Mouse (Mus musculus): ENCODE measurements around the gene Igfn1. TPM values are rescaled to one million over a fixed set of nuclear protein-coding genes. Genes with fewer than 3 reads are reported as not detected.
A peak's percentile ranks its signal among the peaks of the same experiment; 100 is the strongest.

Gene Igfn1
- 1 to 10 TPM in 1 of 2 experiments, under 1 TPM in 1; 0.82 to 3.3 TPM for total RNA-seq (2021)
- long read RNA-seq, experiment 1, partial matches to known transcripts, result 1 of 2 reads
- long read RNA-seq, experiment 1, other reads (novel, unspliced or antisense), result 1 of 2 reads
- long read RNA-seq, experiment 2, result 0 reads

- no peak for DNase-seq
Measured at GRCm38 (mm10) chr1:136006292-136006748, at the start of gene Igfn1. Igfn1 (minus strand) TSS chr1:136006342.

- no peak for DNase-seq
Measured at GRCm38 (mm10) chr1:136055771-136056170, 49.6 kb upstream of the Igfn1 start.

GRCm38 (mm10) chr1:136052547-136052946 lies 46.4 kb upstream of the Igfn1 start, which contains the start of gene Cacna1s:
Cacna1s (plus strand) TSS chr1:136052750.
- no peak for DNase-seq

- peak; percentile 81 for DNase-seq
Measured at GRCm38 (mm10) chr1:136051465-136051864, 45.3 kb upstream of the Igfn1 start.

GRCm38 (mm10) chr1:136051013-136051315 lies 44.8 kb upstream of the Igfn1 start:
- DNase-seq, result peak; percentile 21

GRCm38 (mm10) chr1:136050312-136051012 lies 44.3 kb upstream of the Igfn1 start, which contains the start of gene Ascl5:
Ascl5 (plus strand) TSS chr1:136050804.
- DNase-seq, result peak; percentile 5

GRCm38 (mm10) chr1:136047894-136048293 lies 41.8 kb upstream of the Igfn1 start:
- DNase-seq, result no peak

- DNase-seq, result peak; percentile 33
Measured at GRCm38 (mm10) chr1:136047432-136047831, 41.3 kb upstream of the Igfn1 start.

GRCm38 (mm10) chr1:136045774-136046173 lies 39.6 kb upstream of the Igfn1 start:
- DNase-seq, result peak; percentile 64

- DNase-seq, result no peak
Measured at GRCm38 (mm10) chr1:136040874-136041273, 34.7 kb upstream of the Igfn1 start.

GRCm38 (mm10) chr1:136040452-136040851 lies 34.3 kb upstream of the Igfn1 start:
- no peak for DNase-seq

- no peak for DNase-seq
Measured at GRCm38 (mm10) chr1:136038746-136039538, 32.8 kb upstream of the Igfn1 start.

- DNase-seq, result no peak
Measured at GRCm38 (mm10) chr1:136032961-136033360, 26.8 kb upstream of the Igfn1 start.

- DNase-seq, result no peak
Measured at GRCm38 (mm10) chr1:136031697-136032096, 25.6 kb upstream of the Igfn1 start.

- DNase-seq, result no peak
Measured at GRCm38 (mm10) chr1:136030201-136030600, 24.1 kb upstream of the Igfn1 start.

- peak; percentile 32 for DNase-seq
Measured at GRCm38 (mm10) chr1:136018390-136019189, 12.4 kb upstream of the Igfn1 start.

GRCm38 (mm10) chr1:136017907-136018313 lies 11.8 kb upstream of the Igfn1 start:
- peak; percentile 94 for DNase-seq

GRCm38 (mm10) chr1:136017307-136017706 lies 11.2 kb upstream of the Igfn1 start:
- no peak for DNase-seq

GRCm38 (mm10) chr1:136014796-136015502 lies 8.8 kb upstream of the Igfn1 start:
- DNase-seq, result no peak

GRCm38 (mm10) chr1:136013513-136013912 lies 7.4 kb upstream of the Igfn1 start:
- DNase-seq, result no peak

- no peak for DNase-seq
Measured at GRCm38 (mm10) chr1:136010247-136010646, 4.1 kb upstream of the Igfn1 start.

GRCm38 (mm10) chr1:136008159-136008533 lies 2.0 kb upstream of the Igfn1 start:
- no peak for DNase-seq

All from adrenal gland, postnatal 10 days (tissue).